Mouse (Mus musculus) CD8-positive naive resting alpha-beta T cell, adult 2 months (primary cell): Measurements from ENCODE around the gene Ppif.

ENCODE experiments used
- DNase-seq, 2 experiments: peaks; one replicate each; pipeline ENCODE4 v3.0.0; 2022; ENCODE audit warnings: low read depth in 2 of 2, low spot score in 2 of 2

Ppif gene

GRCm38 (mm10) chr14:25734736-25735716 lies 41.1 kb downstream of the Ppif start:
- no peak for DNase-seq

- no peak for DNase-seq
Observed at GRCm38 (mm10) chr14:25736140-25736539, 42.2 kb downstream of the Ppif start.

- DNase-seq = no peak
Observed at GRCm38 (mm10) chr14:25736589-25736988, 42.6 kb downstream of the Ppif start.

GRCm38 (mm10) chr14:25738591-25739001 lies 44.6 kb downstream of the Ppif start:
- DNase-seq = no peak

GRCm38 (mm10) chr14:25739957-25740565 lies 46.1 kb downstream of the Ppif start:
- no peak for DNase-seq

GRCm38 (mm10) chr14:25741211-25741610 lies 47.3 kb downstream of the Ppif start:
- no peak for DNase-seq

- no peak for DNase-seq
Observed at GRCm38 (mm10) chr14:25741840-25742367, 48.0 kb downstream of the Ppif start.

GRCm38 (mm10) chr14:25742943-25743342 lies 49.0 kb downstream of the Ppif start:
- DNase-seq = no peak

GRCm38 (mm10) chr14:25745365-25746184 lies 51.6 kb downstream of the Ppif start:
- no peak for DNase-seq

GRCm38 (mm10) chr14:25746371-25746770 lies 52.4 kb downstream of the Ppif start:
- DNase-seq = no peak

GRCm38 (mm10) chr14:25746971-25747945 lies 53.3 kb downstream of the Ppif start:
- DNase-seq = no peak

GRCm38 (mm10) chr14:25747996-25748756 lies 54.2 kb downstream of the Ppif start:
- no peak for DNase-seq

GRCm38 (mm10) chr14:25749143-25749909 lies 55.4 kb downstream of the Ppif start:
- no peak for DNase-seq
